Mouse (Mus musculus): ENCODE measurements around the gene Camkv. TPM values are rescaled to one million over a fixed set of nuclear protein-coding genes. Genes with fewer than 3 reads are reported as not detected.

Gene Camkv
- polyA plus RNA-seq (2016; fragmentation: Nextera tagmentation; extraction: Ambion mirVana), result 0.53 and 0.54 TPM in 2 replicates

GRCm38 (mm10) chr9:107935374-107935773 is at the start of gene Camkv:
Camkv (plus strand) TSS chr9:107935674.
- peaks cover 96% of the 10 kb centered on the region for H3K27me3 ChIP-seq (replicated peaks)
- H3K27ac ChIP-seq, result no peak within 1 kb of the TSS
- H3K4me3 ChIP-seq, result peak within 1 kb of the TSS; percentile 40
- no peaks in the 10 kb centered on the region for H3K36me3 ChIP-seq
- H3K4me1 ChIP-seq, result peaks cover 10% of the 10 kb centered on the region
- 38% methylated on average over 3 of the region's 3 CpGs for WGBS (ENCODE audit: insufficient replicate concordance)
- H3K9me3 ChIP-seq (replicated peaks), result no peaks in the 10 kb centered on the region
- H3K9ac ChIP-seq, result peak within 1 kb of the TSS; percentile 48; the same call in 1 of the 2 replicates
- ATAC-seq, result no peak
- H3K4me2 ChIP-seq, result peak within 1 kb of the TSS; percentile 68

- peak within 1 kb of the TSS; percentile 78 for H3K9ac ChIP-seq
- peaks cover 26% of the 10 kb centered on the region for H3K4me1 ChIP-seq
- H3K4me3 ChIP-seq, result peak within 1 kb of the TSS; percentile 71
- ATAC-seq, result peak; percentile 97
- WGBS (ENCODE audit: insufficient replicate concordance), result under 1% methylated on average over 28 of the region's 28 CpGs
- H3K36me3 ChIP-seq, result no peaks in the 10 kb centered on the region
- peak within 1 kb of the TSS; percentile 67 for H3K27ac ChIP-seq
- peak within 1 kb of the TSS; percentile 95 for H3K4me2 ChIP-seq
- H3K9me3 ChIP-seq (replicated peaks), result no peaks in the 10 kb centered on the region
- peaks cover 11% of the 10 kb centered on the region for H3K27me3 ChIP-seq (replicated peaks)
Measured at GRCm38 (mm10) chr9:107887804-107888266, 47.6 kb upstream of the Camkv start, which contains the start of gene Mon1a. Mon1a (plus strand) TSS chr9:107888151.

DNA sequence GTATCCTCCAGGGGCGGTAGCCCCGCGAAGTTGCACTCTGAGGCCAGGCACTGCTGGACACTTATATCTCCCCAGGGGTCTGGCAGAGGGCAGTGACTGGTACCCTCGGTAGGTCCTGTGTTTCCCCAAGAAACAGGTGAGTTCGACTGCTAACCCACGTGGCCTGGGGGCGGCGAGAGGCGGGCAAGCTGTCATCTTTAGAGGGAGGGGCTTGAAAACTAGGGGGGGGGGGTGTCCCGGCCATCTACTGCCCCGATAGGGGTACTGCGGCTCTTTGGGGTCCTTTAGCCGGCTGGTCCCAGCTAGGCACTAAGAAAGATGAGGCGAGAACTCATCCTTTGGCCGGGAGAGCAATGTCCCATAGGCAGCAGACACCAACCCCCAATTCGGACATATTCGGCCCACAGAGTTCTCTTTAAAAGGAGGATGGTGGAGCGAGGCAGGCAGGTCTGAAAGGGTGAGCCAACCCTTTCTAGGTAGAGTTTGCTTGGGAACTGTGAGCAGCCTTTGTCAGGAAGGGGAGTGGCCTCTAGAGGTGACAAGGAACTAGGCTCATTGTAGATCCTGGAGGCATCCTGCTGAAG is 47.1 kb upstream of the Camkv start:
- peak overlapping the region; percentile 71 for H3K4me3 ChIP-seq
- WGBS (ENCODE audit: insufficient replicate concordance), result under 1% methylated on average over 18 of the region's 18 CpGs
- H3K9ac ChIP-seq, result peak overlapping the region; percentile 78
- H3K27me3 ChIP-seq (replicated peaks), result peaks cover 11% of the 10 kb centered on the region
- H3K4me2 ChIP-seq, result peak overlapping the region; percentile 95
- no peaks in the 10 kb centered on the region for H3K36me3 ChIP-seq
- H3K9me3 ChIP-seq (replicated peaks), result no peaks in the 10 kb centered on the region
- peaks cover 26% of the 10 kb centered on the region for H3K4me1 ChIP-seq
- peak; percentile 67 for ATAC-seq
- H3K27ac ChIP-seq, result peak overlapping the region; percentile 67

DNA sequence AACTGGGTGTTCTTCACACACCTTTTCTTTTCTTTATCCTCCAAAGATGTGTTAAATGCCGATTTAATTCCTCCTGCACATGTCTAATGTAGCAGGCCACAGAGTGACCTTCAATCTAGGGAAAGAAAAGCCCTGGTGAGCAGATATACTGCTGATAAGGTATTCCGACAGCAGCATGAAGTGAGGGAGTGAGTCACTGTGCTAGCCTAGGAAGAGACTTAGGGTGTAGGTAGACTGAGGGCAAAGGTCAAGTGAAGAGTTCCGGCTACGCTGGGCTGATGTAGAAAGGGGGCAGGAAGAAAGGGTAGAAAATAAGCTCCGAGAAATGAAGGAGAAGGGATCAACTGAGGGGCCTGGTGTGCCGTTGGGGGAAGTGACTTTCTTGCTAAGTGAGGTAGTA is 45.2 kb upstream of the Camkv start:
- H3K4me2 ChIP-seq, result no peak overlapping the region
- H3K27me3 ChIP-seq (replicated peaks), result peaks cover 11% of the 10 kb centered on the region
- no peaks in the 10 kb centered on the region for H3K9me3 ChIP-seq (replicated peaks)
- ATAC-seq, result no peak
- no peaks in the 10 kb centered on the region for H3K36me3 ChIP-seq
- WGBS (ENCODE audit: insufficient replicate concordance), result 75% methylated on average over 6 of the region's 6 CpGs
- H3K27ac ChIP-seq, result no peak overlapping the region
- H3K4me3 ChIP-seq, result no peak overlapping the region
- H3K9ac ChIP-seq, result no peak overlapping the region
- peaks cover 26% of the 10 kb centered on the region for H3K4me1 ChIP-seq

DNA sequence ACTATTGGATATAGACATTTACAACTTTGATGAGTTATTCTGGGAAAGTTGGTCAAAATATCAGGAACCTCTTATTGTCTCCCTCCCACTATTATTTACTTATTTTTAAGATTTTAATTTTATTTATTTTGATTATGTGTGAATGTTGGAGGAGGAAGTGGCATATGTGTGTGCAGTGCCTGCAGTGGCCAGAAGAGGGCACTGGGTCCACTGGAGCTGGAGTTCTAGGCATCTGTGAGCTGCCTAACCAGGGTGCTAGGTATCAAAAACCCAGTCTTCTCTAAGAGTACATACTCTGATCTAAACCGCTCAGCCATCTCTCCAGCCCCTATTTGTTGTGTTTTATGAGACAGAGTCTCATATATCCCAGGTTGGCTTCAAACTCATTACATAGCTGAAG is 44.5 kb upstream of the Camkv start:
- H3K4me3 ChIP-seq, result no peak overlapping the region
- no peak for ATAC-seq
- no peak overlapping the region for H3K9ac ChIP-seq
- peaks cover 10% of the 10 kb centered on the region for H3K27me3 ChIP-seq (replicated peaks)
- no peaks in the 10 kb centered on the region for H3K36me3 ChIP-seq
- WGBS (ENCODE audit: insufficient replicate concordance), result 87% methylated on average over 1 of the region's 1 CpGs
- no peaks in the 10 kb centered on the region for H3K9me3 ChIP-seq (replicated peaks)
- H3K27ac ChIP-seq, result no peak overlapping the region
- H3K4me1 ChIP-seq, result peaks cover 26% of the 10 kb centered on the region
- no peak overlapping the region for H3K4me2 ChIP-seq

DNA sequence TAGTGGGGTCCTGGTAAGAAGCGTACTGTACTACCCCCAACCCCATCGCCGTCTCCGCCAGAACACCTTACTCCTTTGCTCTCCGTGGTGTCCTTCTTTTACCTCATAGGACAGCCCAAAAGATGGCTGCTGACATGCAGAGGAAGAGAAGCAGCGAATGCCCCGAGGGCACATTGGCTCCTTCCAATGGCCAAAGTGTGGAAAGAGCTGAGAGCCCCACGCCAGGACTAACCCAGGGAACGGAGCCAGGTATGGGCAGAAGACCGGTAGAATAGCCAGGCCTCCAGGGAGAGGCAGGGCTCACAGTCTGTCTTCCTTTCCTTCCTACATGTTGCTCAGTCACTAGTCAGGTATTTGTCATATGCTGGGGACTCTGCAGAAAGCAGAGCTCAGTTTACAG is 36.9 kb upstream of the Camkv start:
- Histone ChIP-seq H3K27ac (no peak overlapping the region), H3K36me3 (0 out of 2 replicates have a peak, but pooled peaks cover 3% of the 10 kb centered on the region), H3K9ac (no peak overlapping the region), H3K4me1 (peaks cover 12% of the 10 kb centered on the region), H3K9me3 (replicated peaks) (no peaks in the 10 kb centered on the region), H3K4me2 (no peak overlapping the region), H3K27me3 (replicated peaks) (peaks cover 27% of the 10 kb centered on the region), H3K4me3 (no peak overlapping the region)
- ATAC-seq, result no peak
- WGBS (ENCODE audit: insufficient replicate concordance), result 83% methylated on average over 10 of the region's 10 CpGs

- WGBS (ENCODE audit: insufficient replicate concordance), result 67% methylated on average over 12 of the region's 12 CpGs
- Histone ChIP-seq H3K4me3 (no peak overlapping the region), H3K27ac (no peak overlapping the region), H3K36me3 (0 out of 2 replicates have a peak, but pooled peaks cover 3% of the 10 kb centered on the region), H3K9ac (no peak overlapping the region), H3K9me3 (replicated peaks) (no peaks in the 10 kb centered on the region), H3K4me1 (peaks cover 13% of the 10 kb centered on the region), H3K4me2 (no peak overlapping the region), H3K27me3 (replicated peaks) (peaks cover 27% of the 10 kb centered on the region)
- no peak for ATAC-seq
Measured at GRCm38 (mm10) chr9:107899855-107900254, 35.6 kb upstream of the Camkv start.

DNA sequence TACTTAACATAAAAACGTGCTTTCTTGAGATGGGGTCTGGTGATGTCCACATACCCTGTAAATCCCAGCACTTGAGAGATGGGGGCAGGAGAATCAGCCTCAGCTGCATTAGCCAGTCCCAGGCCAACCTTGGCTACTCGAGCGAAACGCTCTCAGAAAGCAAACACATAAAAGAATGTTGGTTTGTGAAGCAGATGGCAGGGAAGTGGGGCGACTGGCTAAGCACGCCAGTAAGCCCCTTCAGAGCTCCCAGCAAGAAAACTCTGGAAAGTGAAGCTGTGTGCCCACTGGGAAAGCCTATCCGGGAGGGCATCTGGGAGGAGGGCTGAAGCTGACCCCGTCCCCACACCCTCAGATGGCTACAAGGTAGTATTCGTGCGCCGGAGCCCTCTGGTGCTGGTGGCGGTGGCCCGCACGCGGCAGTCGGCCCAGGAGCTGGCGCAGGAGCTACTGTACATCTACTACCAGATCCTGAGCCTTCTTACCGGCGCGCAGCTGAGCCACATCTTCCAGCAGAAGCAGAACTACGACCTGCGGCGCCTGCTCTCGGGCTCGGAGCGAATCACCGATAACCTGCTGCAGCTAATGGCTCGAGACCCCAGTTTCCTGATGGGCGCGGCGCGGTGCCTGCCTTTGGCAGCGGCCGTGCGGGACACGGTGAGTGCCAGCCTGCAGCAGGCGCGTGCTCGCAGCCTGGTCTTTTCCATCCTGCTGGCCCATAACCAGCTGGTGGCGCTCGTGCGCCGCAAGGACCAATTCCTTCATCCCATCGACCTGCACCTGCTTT is 34.4 kb upstream of the Camkv start:
- Histone ChIP-seq H3K27me3 (replicated peaks) (peaks cover 27% of the 10 kb centered on the region), H3K27ac (no peak overlapping the region)

DNA sequence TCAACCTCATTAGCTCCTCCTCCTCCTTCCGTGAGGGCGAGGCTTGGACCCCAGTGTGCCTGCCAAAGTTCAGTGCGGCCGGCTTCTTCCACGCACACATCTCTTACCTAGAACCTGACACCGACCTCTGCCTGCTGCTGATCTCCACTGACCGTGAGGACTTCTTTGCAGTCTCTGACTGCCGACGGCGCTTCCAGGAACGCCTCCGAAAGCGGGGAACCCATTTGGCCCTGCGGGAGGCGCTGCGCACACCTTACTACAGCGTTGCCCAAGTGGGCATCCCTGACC is 33.9 kb upstream of the Camkv start:
- H3K27me3 ChIP-seq (replicated peaks), result peaks cover 27% of the 10 kb centered on the region
- H3K27ac ChIP-seq, result no peak overlapping the region
- H3K4me3 ChIP-seq, result peak overlapping the region; percentile 40; the same call in 1 of the 2 replicates
- H3K4me1 ChIP-seq, result peaks cover 26% of the 10 kb centered on the region
- WGBS (ENCODE audit: insufficient replicate concordance), result 37% methylated on average over 17 of the region's 17 CpGs
- H3K9ac ChIP-seq, result no peak overlapping the region
- no peaks in the 10 kb centered on the region for H3K9me3 ChIP-seq (replicated peaks)
- 0 out of 2 replicates have a peak, but pooled peaks cover 3% of the 10 kb centered on the region for H3K36me3 ChIP-seq
- ATAC-seq, result no peak
- H3K4me2 ChIP-seq, result peak overlapping the region; percentile 65

More for the DNA sequence above, 34.4 kb upstream of the Camkv start:
- Histone ChIP-seq H3K9ac (no peak overlapping the region; the same call in 1 of the 2 replicates), H3K36me3 (0 out of 2 replicates have a peak, but pooled peaks cover 3% of the 10 kb centered on the region), H3K4me3 (peak overlapping the region; percentile 40), H3K4me2 (peak overlapping the region; percentile 65), H3K9me3 (replicated peaks) (no peaks in the 10 kb centered on the region), H3K4me1 (peaks cover 21% of the 10 kb centered on the region)
- no peak for ATAC-seq
- 16% methylated on average over 44 of the region's 44 CpGs for WGBS (ENCODE audit: insufficient replicate concordance)

- Histone ChIP-seq H3K36me3 (0 out of 2 replicates have a peak, but pooled peaks cover 3% of the 10 kb centered on the region), H3K27me3 (replicated peaks) (peaks cover 33% of the 10 kb centered on the region), H3K9me3 (replicated peaks) (no peaks in the 10 kb centered on the region), H3K4me3 (no peak overlapping the region), H3K4me2 (no peak overlapping the region), H3K9ac (no peak overlapping the region), H3K4me1 (peaks cover 53% of the 10 kb centered on the region), H3K27ac (no peak overlapping the region)
- 4% methylated on average over 4 of the region's 4 CpGs for WGBS (ENCODE audit: insufficient replicate concordance)
- peak; percentile 40 for ATAC-seq
Measured at GRCm38 (mm10) chr9:107904726-107905125, 30.7 kb upstream of the Camkv start.

DNA sequence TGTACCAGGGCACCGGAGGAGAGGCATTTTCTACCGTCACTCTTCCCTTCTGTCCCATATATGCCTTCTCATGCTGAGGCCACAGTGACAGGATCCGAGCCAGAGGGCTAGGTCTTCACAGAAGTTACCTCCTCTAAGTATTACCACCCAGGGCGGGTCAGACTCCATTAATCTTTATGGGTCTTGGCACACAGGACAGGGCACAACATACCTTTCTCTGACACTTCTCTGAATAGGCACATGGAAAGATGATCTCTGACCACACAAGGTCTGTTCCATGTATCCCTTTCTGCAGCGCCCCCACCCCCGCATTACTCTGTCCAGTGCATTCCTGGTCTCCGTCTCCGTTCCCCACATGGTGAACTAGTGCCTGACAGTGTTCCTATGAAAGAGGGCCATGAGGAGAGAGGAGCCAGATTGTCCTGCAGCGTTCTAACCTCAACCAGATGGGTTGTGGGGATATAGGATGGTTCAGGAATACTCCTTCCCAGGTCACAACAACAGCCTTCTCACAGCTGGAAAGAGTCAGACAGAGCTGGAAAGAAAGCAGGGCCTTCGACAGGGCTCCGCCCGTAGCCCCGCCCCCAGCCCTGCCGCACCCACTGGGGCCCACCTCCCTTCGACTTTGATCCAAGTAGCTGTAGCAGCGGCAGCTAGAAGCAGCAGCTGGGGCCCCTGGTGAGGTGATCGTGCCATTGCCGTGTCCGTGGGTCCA is 29.1 kb upstream of the Camkv start, which contains the start of gene Mst1r:
Gene Mst1r, plus strand, starts transcription at position 622 of the 715 bp plus-strand sequence.
- peaks cover 45% of the 10 kb centered on the region for H3K4me1 ChIP-seq
- ATAC-seq, result peak; percentile 70
- whole genome bisulfite sequencing (ENCODE audit: insufficient replicate concordance), result 25% methylated on average over 19 of the region's 19 CpGs
- peak within 1 kb of the TSS; percentile 43 for H3K4me3 ChIP-seq
- H3K9ac ChIP-seq, result peak within 1 kb of the TSS; percentile 49
- 0 out of 2 replicates have a peak, but pooled peaks cover 3% of the 10 kb centered on the region for H3K36me3 ChIP-seq
- peak within 1 kb of the TSS; percentile 74 for H3K4me2 ChIP-seq
- peaks cover 18% of the 10 kb centered on the region for H3K27me3 ChIP-seq (replicated peaks)
- peak within 1 kb of the TSS; percentile 29; the same call in 1 of the 2 replicates for H3K27ac ChIP-seq
- H3K9me3 ChIP-seq (replicated peaks), result no peaks in the 10 kb centered on the region
